Mouse (Mus musculus): Measurements from ENCODE around the gene Alpl.
A peak's percentile ranks its signal among the peaks of the same experiment; 100 is the strongest.

Gene Alpl

GRCm38 (mm10) chr4:137739151-137739923 lies 56.8 kb downstream of the Alpl start:
- no peak for DNase-seq (ENCODE audit: low spot score in 2 of 2)

DNA sequence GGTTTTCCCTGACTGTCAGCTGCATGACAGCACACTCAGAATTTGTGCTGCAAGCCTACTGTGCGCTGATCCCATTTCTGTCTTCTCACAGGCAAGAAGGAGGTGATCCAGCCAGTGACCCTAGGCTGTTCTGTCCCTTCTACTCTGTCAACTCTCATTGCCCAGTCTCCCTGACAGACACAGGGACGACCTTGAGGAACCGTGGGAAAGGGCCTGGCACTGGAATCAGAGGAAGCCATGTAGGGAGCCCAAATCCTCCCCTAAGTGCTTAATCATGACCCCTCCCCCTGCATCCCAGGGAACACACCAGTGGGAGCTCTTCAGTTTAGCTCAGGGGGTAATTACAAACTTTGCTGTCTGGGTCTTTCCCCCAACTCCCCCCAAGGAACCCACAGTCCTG lies 58.4 kb downstream of the Alpl start:
- no peak for DNase-seq (ENCODE audit: low spot score in 2 of 2)

DNA sequence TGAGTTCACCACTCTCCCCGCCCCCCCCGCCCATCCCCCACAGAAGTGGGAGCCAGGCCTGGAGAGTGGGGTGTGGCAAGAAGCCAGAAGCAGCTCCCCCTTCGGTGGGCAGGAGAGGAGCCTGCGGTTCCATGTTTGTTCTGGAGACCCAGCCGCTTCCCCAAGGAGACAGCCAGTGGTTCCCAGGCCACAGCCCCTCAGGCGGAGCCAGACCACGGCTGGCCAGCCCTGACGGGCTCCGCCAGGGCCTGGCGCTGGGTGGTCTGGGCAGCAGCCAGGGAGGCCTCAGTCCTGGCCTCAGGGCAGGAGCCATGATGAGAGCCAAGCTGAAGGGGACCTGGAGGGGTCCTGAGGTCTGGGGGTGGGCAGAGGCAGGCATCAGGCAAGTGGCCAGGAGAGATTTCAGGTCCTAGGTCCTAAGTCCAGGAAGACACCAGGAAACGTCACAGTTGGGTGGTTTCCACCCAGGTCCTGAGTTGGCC lies 59.9 kb downstream of the Alpl start:
- DNase-seq (ENCODE audit: low spot score in 2 of 2) = peak in 1 of 2 experiments; percentile 52

GRCm38 (mm10) chr4:137733459-137733858 lies 62.7 kb downstream of the Alpl start:
- DNase-seq (ENCODE audit: low spot score in 2 of 2) = no peak

- no peak for DNase-seq (ENCODE audit: low spot score in 2 of 2)
These were observed 63.2 kb downstream of the Alpl start for GRCm38 (mm10) chr4:137732962-137733361.

DNA sequence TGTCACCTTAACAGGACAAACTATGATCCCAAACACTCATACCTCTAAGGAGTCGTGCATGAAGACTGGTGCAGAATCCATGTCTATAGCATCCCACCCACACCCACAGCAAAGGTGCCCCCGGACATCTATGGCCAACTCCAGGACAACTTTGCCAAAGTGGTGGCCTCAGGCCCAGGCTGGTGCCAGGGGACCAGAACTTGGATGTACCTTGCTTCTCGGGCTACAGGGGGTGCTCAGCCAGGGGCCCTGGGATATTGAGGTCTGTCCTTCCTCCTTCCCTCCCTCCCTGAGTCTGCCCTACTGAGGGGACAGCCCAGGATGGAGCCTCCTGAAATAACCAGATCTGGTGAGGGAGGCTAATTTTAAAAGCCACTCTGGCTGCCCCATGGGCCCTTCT lies 63.8 kb downstream of the Alpl start:
- DNase-seq (ENCODE audit: low spot score in 2 of 2) = no peak

- no peak for DNase-seq (ENCODE audit: low spot score in 2 of 2)
These were observed 64.3 kb downstream of the Alpl start for GRCm38 (mm10) chr4:137731891-137732290.

DNA sequence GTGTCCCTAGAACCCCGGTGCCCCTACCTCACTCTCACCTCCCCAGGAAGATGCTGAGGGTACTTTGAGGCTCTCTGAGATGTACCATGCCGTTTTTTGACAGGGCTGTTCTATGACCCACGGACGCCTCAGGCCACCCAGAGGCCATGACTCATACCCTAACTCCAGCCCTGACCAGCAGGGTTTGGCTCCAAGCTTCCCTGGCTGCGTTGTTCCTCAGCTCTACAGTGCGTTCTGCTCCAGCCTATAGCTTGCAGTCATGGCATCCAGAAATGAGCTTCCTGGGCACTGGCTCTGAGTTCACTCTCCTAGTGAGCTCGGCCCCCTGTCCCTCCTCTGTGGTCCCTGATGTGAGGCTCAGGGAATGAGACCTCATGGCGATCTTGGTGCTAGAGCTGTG lies 65.4 kb downstream of the Alpl start:
- DNase-seq (ENCODE audit: low spot score in 2 of 2) = no peak

DNA sequence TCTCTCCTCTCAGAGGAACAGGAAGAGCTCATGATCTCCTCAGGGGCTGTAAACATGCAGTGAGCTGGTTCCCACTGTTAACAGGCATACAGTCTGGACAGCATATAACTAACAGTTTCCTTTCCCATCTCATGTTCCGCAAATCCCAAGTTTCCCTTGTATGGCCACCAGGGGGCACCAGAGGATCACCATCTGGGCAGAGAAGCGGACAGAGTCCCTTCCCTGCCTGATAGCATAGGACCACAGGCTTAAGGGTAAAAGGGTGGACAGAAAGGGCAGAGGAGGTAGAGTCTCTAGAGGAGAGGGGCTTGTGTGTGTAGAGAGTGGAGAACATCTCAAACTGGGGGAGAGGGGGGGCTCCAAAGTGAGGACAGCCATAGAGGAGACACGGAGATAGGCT lies 66.0 kb downstream of the Alpl start:
- DNase-seq (ENCODE audit: low spot score in 2 of 2) = peak; percentile 88 to 94

GRCm38 (mm10) chr4:137729155-137729855 lies 66.9 kb downstream of the Alpl start:
- DNase-seq (ENCODE audit: low spot score in 2 of 2) = no peak

DNA sequence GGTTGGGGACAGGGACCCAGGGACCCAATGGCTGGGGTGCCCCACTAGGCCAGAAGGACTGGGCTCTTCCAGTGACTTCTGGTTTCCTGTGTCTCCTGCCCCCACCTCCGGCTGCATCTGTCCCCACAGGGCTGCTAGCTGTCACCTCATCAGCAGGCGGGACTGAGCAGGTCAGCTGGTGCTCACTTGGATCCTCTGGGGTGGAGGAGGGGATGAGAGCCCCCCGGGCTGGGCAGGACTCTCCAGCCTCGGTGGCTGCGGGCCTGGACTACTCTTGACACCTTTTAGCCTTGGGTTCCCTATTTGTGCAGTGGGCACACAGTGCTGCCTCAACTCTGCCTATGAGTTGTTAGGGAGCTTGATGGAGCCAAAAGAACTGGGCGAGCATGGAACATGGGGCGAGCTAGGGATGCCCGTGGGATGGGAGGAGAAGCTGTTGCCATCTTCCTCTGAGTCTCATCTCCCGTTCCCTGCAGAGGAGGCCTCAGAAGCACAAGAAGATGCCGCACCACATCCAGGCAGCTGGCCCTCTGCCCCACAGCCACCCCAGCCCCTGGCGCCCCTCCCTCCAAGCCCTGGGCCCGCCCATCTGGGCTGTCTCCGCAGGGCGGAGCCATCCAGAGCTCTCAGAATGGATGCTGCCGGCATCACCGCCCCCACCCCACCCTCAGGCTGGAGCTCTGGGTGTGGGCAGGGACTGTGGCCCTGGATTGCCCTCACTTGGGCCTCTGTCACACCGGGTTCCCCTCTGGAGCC lies 67.6 kb downstream of the Alpl start:
- DNase-seq (ENCODE audit: low spot score in 2 of 2) = peak in 1 of 2 experiments; percentile 55

DNA sequence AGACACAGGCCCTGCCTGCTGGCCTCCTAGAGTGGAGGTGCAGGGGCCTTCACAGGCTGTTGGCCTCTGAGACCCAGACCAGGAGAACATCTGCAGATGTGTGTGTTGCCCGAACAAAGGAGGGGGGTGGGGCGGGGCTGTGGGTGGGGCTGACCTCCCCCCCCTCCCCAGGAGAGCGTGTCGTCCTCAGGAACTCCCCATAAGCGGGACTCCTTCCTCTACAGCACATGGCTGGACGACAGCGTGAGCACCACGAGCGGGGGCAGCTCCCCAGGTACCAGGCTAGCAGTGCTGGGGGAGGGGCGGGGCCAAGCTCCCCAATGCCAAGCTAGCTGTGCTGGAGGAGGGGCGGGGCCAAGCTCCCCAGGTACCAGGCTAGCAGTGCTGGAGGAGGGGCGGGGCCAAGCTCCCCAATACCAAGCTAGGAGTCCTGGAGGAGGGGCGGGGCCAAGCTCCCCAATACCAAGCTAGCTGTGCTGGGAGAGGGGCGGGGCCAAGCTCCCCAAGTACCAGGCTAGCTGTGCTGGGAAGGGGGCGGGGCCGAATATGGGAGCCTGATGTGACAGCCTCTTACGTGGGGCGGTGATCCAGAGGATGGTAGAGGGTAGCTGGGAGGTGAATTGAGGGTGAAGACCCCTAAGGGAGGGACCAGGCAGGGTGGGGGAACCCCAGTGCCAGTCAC lies 68.5 kb downstream of the Alpl start:
- no peak for DNase-seq (ENCODE audit: low spot score in 2 of 2)

- DNase-seq (ENCODE audit: low spot score in 2 of 2) = no peak
These were observed 69.3 kb downstream of the Alpl start for GRCm38 (mm10) chr4:137726739-137727505.

DNA sequence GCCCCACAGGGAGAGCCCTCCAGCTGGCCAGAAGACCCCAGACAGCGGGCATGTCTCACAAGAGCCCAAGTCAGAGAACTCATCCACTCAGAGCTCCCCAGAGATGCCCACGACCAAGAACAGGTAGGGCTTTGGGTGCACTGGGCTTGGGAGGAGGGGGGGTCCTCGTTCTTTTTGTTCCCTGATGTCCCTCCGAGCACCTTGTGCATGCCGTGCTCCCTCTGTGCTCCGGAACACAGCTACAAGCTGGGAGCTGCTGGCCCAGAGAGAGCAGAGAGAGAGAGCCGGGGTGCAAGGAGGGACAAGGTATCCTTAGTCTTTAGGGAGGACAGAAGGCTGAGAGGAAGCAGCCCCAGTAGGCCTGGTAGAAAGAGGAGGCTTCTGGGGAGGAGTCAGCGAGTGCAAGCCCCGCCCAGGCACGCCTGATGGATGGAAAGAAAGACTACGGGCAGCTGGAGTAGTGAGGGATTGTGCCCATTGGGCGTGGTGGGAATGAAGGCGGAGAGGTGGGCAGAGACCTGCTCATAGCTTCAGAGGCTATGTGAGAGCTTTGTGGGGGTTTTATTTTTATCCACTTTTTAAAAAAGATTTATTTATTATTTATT lies 70.5 kb downstream of the Alpl start:
- DNase-seq (ENCODE audit: low spot score in 2 of 2) = no peak

DNA sequence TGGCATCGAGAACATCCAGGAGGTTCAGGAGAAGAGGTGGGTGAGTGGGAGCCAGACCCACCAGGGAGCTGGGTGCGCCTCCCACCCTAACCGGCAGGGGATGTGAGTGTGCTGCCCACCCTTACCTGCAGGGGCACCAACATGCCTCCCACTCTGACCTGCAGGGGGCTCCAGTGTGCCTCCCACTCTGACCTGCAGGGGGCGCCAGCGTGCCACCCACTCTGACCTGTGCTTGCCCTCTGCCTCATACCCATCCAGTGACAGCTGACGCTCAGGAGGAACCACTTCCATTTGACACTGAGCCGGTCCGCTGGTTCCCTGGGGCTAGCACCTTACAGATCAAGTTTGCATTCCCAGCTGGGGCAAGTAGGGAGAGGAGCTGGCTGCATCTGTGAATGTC lies 71.4 kb downstream of the Alpl start:
- DNase-seq (ENCODE audit: low spot score in 2 of 2) = peak in 1 of 2 experiments; percentile 58

- no peak for DNase-seq (ENCODE audit: low spot score in 2 of 2)
These were observed 72.0 kb downstream of the Alpl start for GRCm38 (mm10) chr4:137724212-137724611.

GRCm38 (mm10) chr4:137723527-137723926 lies 72.7 kb downstream of the Alpl start:
- DNase-seq (ENCODE audit: low spot score in 2 of 2) = no peak

DNA sequence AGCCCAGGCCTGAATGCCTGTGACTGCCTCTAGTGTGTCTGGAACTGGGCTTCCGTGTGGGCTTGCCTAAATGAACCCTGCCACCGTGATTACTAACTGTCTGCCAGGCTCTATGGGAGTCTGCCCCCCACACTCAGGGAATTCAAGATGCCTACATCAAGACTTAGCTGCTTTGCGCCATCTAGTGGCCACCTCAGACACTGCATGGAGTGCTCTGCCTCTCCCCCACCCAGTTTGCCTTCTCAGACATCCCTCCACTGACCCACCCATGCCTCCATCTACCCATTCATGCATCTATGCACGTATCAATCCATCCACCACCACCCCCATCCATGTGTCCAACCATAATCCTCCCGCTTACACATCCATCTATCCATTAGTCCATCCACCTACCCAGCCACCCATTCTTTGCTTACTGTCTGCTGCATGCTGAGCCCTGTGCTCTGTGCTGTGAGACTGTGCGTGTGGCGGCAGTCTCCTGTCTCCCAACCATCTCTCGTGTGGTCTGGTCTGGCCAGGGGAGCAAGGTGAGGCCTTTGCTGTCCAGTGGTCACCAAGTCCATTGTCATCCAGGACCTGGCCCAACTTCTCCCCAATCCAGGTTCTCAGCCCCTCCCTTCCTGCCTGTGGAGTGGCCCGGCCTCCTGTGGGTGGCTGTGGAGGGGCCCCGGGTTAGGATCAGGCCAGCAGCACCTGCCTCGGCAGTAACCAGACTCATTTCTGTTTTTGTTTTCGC lies 73.3 kb downstream of the Alpl start:
- peak; percentile 66 to 81 for DNase-seq (ENCODE audit: low spot score in 2 of 2)

DNA sequence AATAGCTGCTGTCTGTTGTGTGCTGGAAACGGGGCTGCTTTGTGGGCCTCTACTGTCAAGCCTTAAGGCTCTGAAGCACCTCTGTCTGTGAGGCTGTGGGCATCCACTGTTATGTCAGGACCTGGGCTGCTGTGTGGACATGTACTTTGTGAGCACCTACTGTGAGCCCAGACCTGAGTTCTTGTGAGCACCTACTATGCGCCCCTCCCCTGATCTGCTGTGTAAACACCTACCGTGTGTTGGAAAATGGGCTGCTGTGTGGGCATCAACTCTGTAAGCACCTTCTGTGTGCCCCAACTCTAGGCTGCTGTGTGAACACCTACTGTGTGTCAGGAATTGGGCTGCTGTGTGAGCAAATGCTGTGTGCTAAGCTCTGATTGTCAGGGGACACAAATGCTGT lies 74.0 kb downstream of the Alpl start:
- DNase-seq (ENCODE audit: low spot score in 2 of 2) = no peak

DNA sequence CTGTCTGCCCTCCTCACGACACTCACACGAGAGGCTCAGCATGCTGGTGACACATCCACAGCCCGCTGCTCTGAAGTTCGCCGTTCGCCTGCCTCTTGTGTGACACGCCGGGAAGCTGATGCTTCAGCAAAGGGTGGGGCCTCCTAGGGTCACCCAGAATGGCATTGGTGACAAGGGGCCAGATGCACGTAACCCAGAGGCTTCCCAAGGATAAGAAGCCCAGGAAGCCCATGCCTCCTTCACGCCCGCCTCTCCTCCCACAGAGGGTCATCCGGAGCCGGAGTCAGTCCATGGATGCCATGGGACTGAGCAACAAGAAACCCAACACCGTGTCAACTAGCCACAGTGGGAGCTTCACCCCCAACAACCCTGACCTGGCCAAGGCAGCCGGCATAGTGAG lies 74.6 kb downstream of the Alpl start:
- no peak for DNase-seq (ENCODE audit: low spot score in 2 of 2)

Measured in cerebellum, postnatal 4 days (tissue).